Mouse (Mus musculus) brain, embryonic 14.5 days (tissue): ENCODE data around the gene Rnf19b.

Experiments
- CTCF ChIP-seq: fragments of 200-500 bp; IDR thresholded peaks from 2 replicates; pipeline ENCODE4 v1.5.1; 2012; ENCODE audit warnings: inconsistent platforms, mild to moderate bottlenecking, moderate library complexity, borderline replicate concordance; ENCODE audit not compliant: insufficient read depth, insufficient read length; ENCODE audit errors: extremely low read depth
- POLR2A ChIP-seq: fragments of 200-500 bp; IDR thresholded peaks from 2 replicates; pipeline ENCODE4 v1.6.1; 2012; ENCODE audit warnings: mild to moderate bottlenecking, inconsistent platforms, borderline replicate concordance; ENCODE audit not compliant: poor library complexity, insufficient read depth, insufficient read length, severe bottlenecking; ENCODE audit errors: extremely low read depth

GRCm38 (mm10) chr4:129125736-129126451 is 67.8 kb downstream of the Rnf19b start:
- TF ChIP-seq POLR2A (no peak), CTCF (no peak)
